Mouse (Mus musculus) neutrophil, adult 65 days (primary cell): Measurements from ENCODE around the gene Sbk3. TPM values are rescaled to one million over a fixed set of nuclear protein-coding genes. Genes with fewer than 3 reads are reported as not detected.

Experiments used
- total RNA-seq: library from RNA; stranded (reverse); gene quantifications from 2 replicates; pipeline ENCODE4 v1.2.4, GENCODE M21; 2023

Sbk3 gene
- not detected in 2 replicates for total RNA-seq

GRCm38 (mm10) chr7:4971068-4971467, at the start of gene Sbk3:
Gene Sbk3 (minus strand): TSS chr7:4971168.

GRCm38 (mm10) chr7:5020000-5020681, 49.2 kb upstream of the Sbk3 start, which contains the start of the genes Zfp865 and Ccdc106:
Gene Zfp865 (plus strand): TSS chr7:5020376.
Gene Ccdc106 (plus strand): TSS chr7:5020553.

GRCm38 (mm10) chr7:5015118-5016001, 44.4 kb upstream of the Sbk3 start, which contains the start of gene Gm44973:
Gene Gm44973 (plus strand): TSS chr7:5015496.

GRCm38 (mm10) chr7:5014251-5015117, 43.5 kb upstream of the Sbk3 start, which contains the start of the genes Zfp524 and Fiz1:
Gene Zfp524 (plus strand): TSS chr7:5014415.
Gene Fiz1 (minus strand): TSS chr7:5014697.

GRCm38 (mm10) chr7:4996003-4996895, 25.3 kb upstream of the Sbk3 start, which contains the start of gene Zfp579:
Gene Zfp579 (minus strand): TSS chr7:4996158.

GRCm38 (mm10) chr7:4964272-4964671, 6.7 kb downstream of the Sbk3 start, which contains the start of gene Sbk2:
Gene Sbk2 (minus strand): TSS chr7:4964406.

GRCm38 (mm10) chr7:4925441-4926381, 45.3 kb downstream of the Sbk3 start, which contains the start of gene Ssc5d:
Gene Ssc5d (plus strand): TSS chr7:4925785.

GRCm38 (mm10) chr7:4921824-4922482, 49.0 kb downstream of the Sbk3 start, which contains the start of gene Nat14:
Gene Nat14 (plus strand): TSS chr7:4922028.

Other genes starting within 250 kb of the Sbk3 start
- gene Tmem150b, start 245.9 kb downstream of the Sbk3 start, total RNA-seq = 8.8 and 12.9 TPM in 2 replicates
- gene Kmt5c, start 231.1 kb downstream of the Sbk3 start, total RNA-seq = 70.4 and 103 TPM in 2 replicates
- 11.2 and 13.4 TPM in 2 replicates for gene Cox6b2, start 218.1 kb downstream of the Sbk3 start, total RNA-seq
- not detected in 2 replicates for gene Fam71e2, start 199.9 kb downstream of the Sbk3 start, total RNA-seq
- gene Il11, start 188.3 kb downstream of the Sbk3 start, total RNA-seq = not detected in 2 replicates
- not detected in 2 replicates for gene Tmem190, start 188.2 kb downstream of the Sbk3 start, total RNA-seq
- 0.95 and 2.3 TPM in 2 replicates for gene Tmem238, start 181.5 kb downstream of the Sbk3 start, total RNA-seq
- gene Rpl28, start 178.3 kb downstream of the Sbk3 start, total RNA-seq = 636 and 649 TPM in 2 replicates
- gene Ube2s, start 158.6 kb downstream of the Sbk3 start, total RNA-seq = 188 and 216 TPM in 2 replicates
- 1.0 TPM in 1 of 2 replicates, not detected in the other for gene Shisa7, start 126.5 kb downstream of the Sbk3 start, total RNA-seq
- gene Isoc2b, start 100.9 kb downstream of the Sbk3 start, total RNA-seq = 4.1 and 4.4 TPM in 2 replicates
- gene Isoc2a, start 94.0 kb downstream of the Sbk3 start, total RNA-seq = 6.0 and 6.2 TPM in 2 replicates
- not detected in 2 replicates for gene Gm36210, start 64.7 kb downstream of the Sbk3 start, total RNA-seq
- gene Zfp628, start 56.0 kb downstream of the Sbk3 start, total RNA-seq = 13.2 and 16.2 TPM in 2 replicates
- 1.7 and 1.9 TPM in 2 replicates for gene Nat14, start 49.1 kb downstream of the Sbk3 start, total RNA-seq
- gene Ssc5d, start 45.4 kb downstream of the Sbk3 start, total RNA-seq = 0.44 TPM in 1 of 2 replicates, not detected in the other
- not detected in 2 replicates for gene Sbk2, start 6.8 kb downstream of the Sbk3 start, total RNA-seq
- gene Zfp579, start 25.0 kb upstream of the Sbk3 start, total RNA-seq = 3.4 and 6.0 TPM in 2 replicates
- gene Zfp524, start 43.2 kb upstream of the Sbk3 start, total RNA-seq = 11.9 and 12.6 TPM in 2 replicates
- gene Fiz1, start 43.5 kb upstream of the Sbk3 start, total RNA-seq = 26.5 and 31.4 TPM in 2 replicates
- gene Gm44973, start 44.3 kb upstream of the Sbk3 start, total RNA-seq = not detected in 2 replicates
- gene Zfp865, start 49.2 kb upstream of the Sbk3 start, total RNA-seq = 38.0 and 47.1 TPM in 2 replicates
- gene Ccdc106, start 49.4 kb upstream of the Sbk3 start, total RNA-seq = 0.29 and 0.98 TPM in 2 replicates
- gene 4632433K11Rik, start 63.0 kb upstream of the Sbk3 start, total RNA-seq = 0.98 TPM in 1 of 2 replicates, not detected in the other
- gene Zfp784, start 67.3 kb upstream of the Sbk3 start, total RNA-seq = 2.0 and 2.2 TPM in 2 replicates
- 0.98 and 1.2 TPM in 2 replicates for gene Zfp580, start 80.4 kb upstream of the Sbk3 start, total RNA-seq
- gene U2af2, start 91.0 kb upstream of the Sbk3 start, total RNA-seq = 219 and 291 TPM in 2 replicates
- 143 and 147 TPM in 2 replicates for gene Epn1, start 109.1 kb upstream of the Sbk3 start, total RNA-seq
- gene Rfpl4, start 145.8 kb upstream of the Sbk3 start, total RNA-seq = not detected in 2 replicates
- 0.41 TPM in 1 of 2 replicates, not detected in the other for gene Rasl2-9, start 154.8 kb upstream of the Sbk3 start, total RNA-seq
- not detected in 2 replicates for gene Vmn1r55, start 178.5 kb upstream of the Sbk3 start, total RNA-seq
- gene Vmn1r56, start 225.6 kb upstream of the Sbk3 start, total RNA-seq = not detected in 2 replicates
- not detected in 2 replicates for gene Vmn1r57, start 247.3 kb upstream of the Sbk3 start, total RNA-seq